Mouse (Mus musculus) liver, embryonic 12.5 days (tissue): ENCODE results near the gene Mphosph6. TPM values are rescaled to one million over a fixed set of nuclear protein-coding genes. Genes with fewer than 3 reads are reported as not detected.
A peak's percentile ranks its signal among the peaks of the same experiment; 100 is the strongest.

Experiments used
- ATAC-seq: fragments of 200-750 bp; cut with Nextera tagmentation; 2 replicates; pipeline ENCODE4 v1.8.0; 2017; ENCODE audit warnings: moderate number of reproducible peaks, mild to moderate bottlenecking, moderate library complexity
- H3K27ac ChIP-seq: fragments of 300-500 bp; sonication (generic); 2 replicates; pipeline ENCODE4 v1.5.1; 2016; ENCODE audit warnings: mild to moderate bottlenecking
- H3K27me3 ChIP-seq: fragments of 300-500 bp; sonication (generic); replicated peaks from 2 replicates; pipeline ENCODE4 v1.6.1; 2016; ENCODE audit warnings: mild to moderate bottlenecking, moderate library complexity
- H3K36me3 ChIP-seq: fragments of 300-500 bp; sonication (generic); 2 replicates; pipeline ENCODE4 v1.6.1; 2016; ENCODE audit warnings: mild to moderate bottlenecking, moderate library complexity
- H3K4me1 ChIP-seq: fragments of 300-500 bp; sonication (generic); 2 replicates; pipeline ENCODE4 v1.6.1; 2016
- H3K4me2 ChIP-seq: fragments of 300-500 bp; sonication (generic); 2 replicates; pipeline ENCODE4 v1.6.1; 2016; ENCODE audit warnings: mild to moderate bottlenecking, moderate library complexity
- H3K4me3 ChIP-seq: fragments of 300-500 bp; sonication (generic); 2 replicates; pipeline ENCODE4 v1.5.1; 2016; ENCODE audit warnings: mild to moderate bottlenecking, moderate library complexity
- H3K9ac ChIP-seq: fragments of 300-500 bp; sonication (generic); 2 replicates; pipeline ENCODE4 v1.6.1; 2016; ENCODE audit warnings: mild to moderate bottlenecking, moderate library complexity
- H3K9me3 ChIP-seq: fragments of 300-500 bp; sonication (generic); replicated peaks from 2 replicates; pipeline ENCODE4 v1.6.1; 2016; ENCODE audit warnings: mild to moderate bottlenecking, moderate library complexity
- WGBS: fragments of 180-500 bp; shearing (Covaris S2); methylation state at CpG from one replicate; pipeline ENCODE4 v1.1.7; 2016; ENCODE audit not compliant: insufficient replicate concordance; 5-methylcytosine and 5-hydroxymethylcytosine counted together
- polyA plus RNA-seq: library from polyadenylated mRNA; unstranded; fragments of >200 nt; fragmentation: Nextera tagmentation; extraction: Ambion mirVana; gene quantifications from 2 replicates; pipeline ENCODE4 v1.2.1, GENCODE M21; 2016

The Mphosph6 gene
- polyA plus RNA-seq = 48.8 and 50.0 TPM in 2 replicates

DNA sequence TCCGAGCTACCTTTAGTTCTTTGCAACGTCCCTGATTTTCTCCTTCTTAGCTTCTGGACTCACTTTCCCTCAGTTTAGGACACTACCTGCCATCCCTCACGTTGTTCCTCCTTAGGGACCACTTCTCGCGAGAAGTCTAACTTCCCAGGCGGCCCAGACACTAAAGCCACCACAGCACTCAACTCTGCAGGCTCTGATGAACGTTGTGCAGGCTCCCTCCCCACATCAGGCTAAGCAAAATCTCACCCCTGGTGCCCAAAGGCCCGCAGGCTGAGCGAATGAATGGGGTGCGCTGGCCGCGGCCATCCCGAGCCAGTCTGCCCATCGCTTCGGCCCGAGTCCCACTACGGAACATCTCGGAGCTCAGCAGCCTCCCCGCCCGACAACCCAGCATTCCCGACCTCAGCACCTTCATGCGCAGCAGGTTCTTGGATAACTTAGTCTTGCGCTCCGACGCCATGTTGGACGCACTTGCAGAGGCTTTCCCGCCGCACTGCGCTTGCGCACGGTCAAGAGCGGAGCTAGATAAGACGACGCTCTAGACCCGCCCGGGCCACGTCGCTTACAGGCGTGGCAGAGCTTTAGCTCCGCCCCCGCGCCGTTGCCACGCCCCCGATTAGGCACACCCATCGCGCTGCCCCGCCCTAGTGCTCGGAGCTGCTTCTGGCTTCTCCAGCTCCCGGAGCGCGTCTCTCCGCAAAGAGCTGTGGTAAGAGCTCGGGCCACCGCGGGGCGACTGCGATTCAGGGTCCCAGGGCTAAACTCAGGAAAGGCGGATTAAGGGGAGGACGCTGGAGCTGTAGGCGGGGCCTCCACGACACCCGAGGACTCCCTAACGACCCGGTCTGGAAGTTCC lies at the start of gene Mphosph6:
Gene Mphosph6 (minus strand): TSS at position 501 of the 856 bp plus-strand sequence.
- Histone ChIP-seq H3K36me3 (peaks cover 35% of the 10 kb centered on the region), H3K27me3 (peaks cover 11% of the 10 kb centered on the region; the same call in 1 of the 2 replicates), H3K4me3 (peak within 1 kb of the TSS; percentile 89), H3K4me1 (peaks cover 36% of the 10 kb centered on the region), H3K9me3 (no peaks in the 10 kb centered on the region), H3K9ac (peak within 1 kb of the TSS; percentile 91), H3K4me2 (peak within 1 kb of the TSS; percentile 89), H3K27ac (peak within 1 kb of the TSS; percentile 91)
- WGBS = under 1% methylated on average over 65 of the region's 65 CpGs
- peak; percentile 96 for ATAC-seq

DNA sequence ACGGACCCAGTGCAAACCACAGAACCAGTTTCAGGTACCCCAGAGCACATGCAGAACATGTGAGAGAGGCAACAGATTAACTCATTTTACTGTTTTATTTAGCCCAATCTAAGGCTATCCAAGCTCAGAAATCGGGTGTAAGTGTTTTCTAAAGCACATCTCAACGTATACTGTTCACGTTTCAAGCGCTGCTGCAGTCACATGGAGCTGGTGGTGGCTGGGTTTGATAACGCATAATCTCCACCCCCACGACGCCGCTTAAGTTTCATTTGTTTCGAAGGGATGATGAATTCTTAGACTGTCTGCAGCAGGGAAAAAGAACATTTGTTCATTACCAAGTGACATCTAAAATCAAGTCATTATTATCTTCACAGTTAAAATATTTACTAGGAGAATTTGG lies 48.7 kb upstream of the Mphosph6 start:
- Histone ChIP-seq H3K9ac (no peak overlapping the region), H3K4me3 (no peak overlapping the region; the same call in 1 of the 2 replicates), H3K36me3 (no peaks in the 10 kb centered on the region), H3K27me3 (no peaks in the 10 kb centered on the region), H3K27ac (no peak overlapping the region), H3K4me2 (peak overlapping the region; percentile 46), H3K4me1 (peaks cover 52% of the 10 kb centered on the region), H3K9me3 (no peaks in the 10 kb centered on the region)
- WGBS = 42% methylated on average over 10 of the region's 10 CpGs
- ATAC-seq = peak; percentile 67

DNA sequence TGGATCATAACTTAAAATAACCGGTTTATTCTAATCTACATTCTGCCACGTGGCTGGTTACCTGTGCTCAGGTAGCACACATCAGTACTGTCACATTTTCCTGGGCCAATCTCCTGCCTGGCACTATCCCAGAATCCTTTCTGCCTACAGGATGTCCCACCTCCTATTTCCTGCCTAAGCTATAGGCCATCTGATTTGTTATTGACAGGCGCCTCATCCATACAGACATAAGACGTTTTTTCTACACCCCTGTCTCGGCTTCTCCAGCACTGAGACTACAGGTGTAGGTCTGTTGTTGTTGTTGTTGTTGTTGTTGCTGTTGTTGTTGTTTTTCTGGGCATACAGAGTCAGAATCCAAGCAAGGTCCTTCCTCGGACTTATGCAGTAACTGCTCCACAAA lies 46.1 kb upstream of the Mphosph6 start:
- Histone ChIP-seq H3K27ac (no peak overlapping the region), H3K9me3 (peaks cover 3% of the 10 kb centered on the region; the same call in 1 of the 2 replicates), H3K4me1 (peaks cover 26% of the 10 kb centered on the region), H3K27me3 (no peaks in the 10 kb centered on the region), H3K4me3 (no peak overlapping the region), H3K36me3 (no peaks in the 10 kb centered on the region), H3K9ac (no peak overlapping the region), H3K4me2 (no peak overlapping the region)
- WGBS = 72% methylated on average over 6 of the region's 6 CpGs
- ATAC-seq = no peak

DNA sequence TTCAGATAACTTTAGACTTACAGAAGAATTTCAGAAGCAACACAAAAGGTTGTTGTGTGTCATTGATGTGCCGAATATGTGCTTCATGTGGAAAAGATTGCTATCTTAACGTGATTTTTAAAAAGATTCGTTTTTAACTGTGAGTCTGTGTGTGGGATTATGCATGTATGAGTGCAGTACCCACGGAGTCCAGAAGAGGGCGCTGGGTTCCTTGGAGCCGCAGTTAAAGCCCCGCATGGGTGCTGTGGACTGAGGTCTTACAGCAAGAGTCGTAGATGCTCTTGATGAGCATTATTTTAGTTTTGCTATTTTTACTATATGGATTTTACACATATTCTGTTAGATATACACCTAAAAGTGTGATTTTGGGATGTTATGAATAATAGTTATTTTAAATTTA lies 42.0 kb upstream of the Mphosph6 start:
- WGBS = 68% methylated on average over 8 of the region's 8 CpGs
- no peak for ATAC-seq
- Histone ChIP-seq H3K4me2 (no peak overlapping the region), H3K9me3 (peaks cover 3% of the 10 kb centered on the region; the same call in 1 of the 2 replicates), H3K9ac (no peak overlapping the region), H3K27ac (no peak overlapping the region), H3K4me3 (no peak overlapping the region), H3K4me1 (no peaks in the 10 kb centered on the region), H3K36me3 (no peaks in the 10 kb centered on the region), H3K27me3 (no peaks in the 10 kb centered on the region)

DNA sequence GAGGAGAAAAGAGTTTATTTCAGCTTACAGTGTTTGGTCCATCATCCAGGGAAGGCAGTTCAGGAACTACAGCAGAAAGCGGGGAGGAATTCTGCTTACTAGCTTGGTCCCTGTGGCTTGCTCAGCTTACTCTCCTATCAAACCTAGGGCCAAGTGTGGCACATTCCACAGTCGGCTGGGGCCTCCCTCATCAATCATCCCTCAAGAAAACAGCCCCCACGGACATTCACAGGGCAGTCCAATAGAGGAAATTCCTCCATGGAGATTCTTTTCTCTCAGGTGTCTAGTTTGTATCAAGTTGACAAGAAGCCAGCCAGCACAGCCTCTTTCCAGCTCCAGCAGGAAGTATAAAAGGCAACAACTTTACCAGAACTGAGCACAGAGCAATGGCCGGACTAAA lies 11.8 kb upstream of the Mphosph6 start:
- 38% methylated on average over 4 of the region's 4 CpGs for WGBS
- no peak overlapping the region for H3K9ac ChIP-seq
- no peaks in the 10 kb centered on the region for H3K9me3 ChIP-seq
- H3K4me1 ChIP-seq = 0 out of 2 replicates have a peak, but pooled peaks cover under 1% of the 10 kb centered on the region
- ATAC-seq = no peak
- H3K4me2 ChIP-seq = no peak overlapping the region
- H3K4me3 ChIP-seq = no peak overlapping the region
- peaks cover 2% of the 10 kb centered on the region; the same call in 1 of the 2 replicates for H3K27me3 ChIP-seq
- no peak overlapping the region for H3K27ac ChIP-seq
- no peaks in the 10 kb centered on the region for H3K36me3 ChIP-seq

DNA sequence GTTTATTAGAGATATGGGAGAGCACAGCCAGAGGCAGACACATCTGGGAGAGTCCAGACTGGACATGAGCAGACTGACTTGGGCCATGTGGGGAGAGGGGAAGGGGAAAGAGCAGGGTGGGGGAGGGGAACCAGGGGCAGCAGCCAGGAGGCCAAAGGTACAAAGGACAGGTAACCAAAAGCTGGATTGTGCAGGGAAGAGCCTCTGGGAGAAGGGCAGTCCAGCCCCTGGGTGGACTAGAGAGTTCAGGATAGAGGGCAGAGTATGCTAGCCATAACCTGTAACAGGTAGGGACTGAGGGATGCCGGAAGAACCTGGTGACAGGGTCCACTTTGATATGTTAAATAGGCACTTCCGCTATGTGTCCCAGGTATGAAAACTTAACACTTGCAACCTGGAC lies 8.9 kb upstream of the Mphosph6 start:
- Histone ChIP-seq H3K27me3 (peaks cover 7% of the 10 kb centered on the region), H3K36me3 (no peaks in the 10 kb centered on the region), H3K9ac (no peak overlapping the region), H3K4me3 (no peak overlapping the region), H3K4me2 (no peak overlapping the region), H3K9me3 (no peaks in the 10 kb centered on the region), H3K27ac (no peak overlapping the region), H3K4me1 (0 out of 2 replicates have a peak, but pooled peaks cover 4% of the 10 kb centered on the region)
- no peak for ATAC-seq
- WGBS = 73% methylated on average over 2 of the region's 2 CpGs

DNA sequence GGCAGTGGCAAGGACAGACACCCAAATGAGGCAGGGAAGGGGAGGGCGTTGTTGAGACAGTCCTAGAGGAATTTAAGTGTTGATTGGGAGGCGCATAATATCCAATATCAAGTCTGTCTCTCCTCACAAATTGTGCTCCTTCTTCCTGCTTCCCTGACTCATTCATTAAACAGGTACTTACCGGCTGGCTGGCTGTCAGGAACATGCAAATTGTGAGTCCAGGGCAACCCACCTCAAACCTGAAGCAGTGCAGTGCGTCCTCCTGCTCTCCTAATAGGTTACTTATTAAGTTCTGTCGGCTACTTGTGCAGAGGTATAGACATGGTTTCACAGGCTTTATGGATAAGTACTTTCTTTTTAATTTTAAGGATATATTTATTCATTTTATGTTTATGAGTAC lies 3.7 kb upstream of the Mphosph6 start:
- Histone ChIP-seq H3K36me3 (0 out of 2 replicates have a peak, but pooled peaks cover under 1% of the 10 kb centered on the region), H3K4me2 (no peak overlapping the region), H3K27ac (no peak overlapping the region), H3K4me1 (peaks cover 22% of the 10 kb centered on the region), H3K4me3 (no peak overlapping the region), H3K9ac (no peak overlapping the region), H3K9me3 (no peaks in the 10 kb centered on the region), H3K27me3 (peaks cover 13% of the 10 kb centered on the region; the same call in 1 of the 2 replicates)
- 62% methylated on average over 5 of the region's 5 CpGs for WGBS
- ATAC-seq = no peak

DNA sequence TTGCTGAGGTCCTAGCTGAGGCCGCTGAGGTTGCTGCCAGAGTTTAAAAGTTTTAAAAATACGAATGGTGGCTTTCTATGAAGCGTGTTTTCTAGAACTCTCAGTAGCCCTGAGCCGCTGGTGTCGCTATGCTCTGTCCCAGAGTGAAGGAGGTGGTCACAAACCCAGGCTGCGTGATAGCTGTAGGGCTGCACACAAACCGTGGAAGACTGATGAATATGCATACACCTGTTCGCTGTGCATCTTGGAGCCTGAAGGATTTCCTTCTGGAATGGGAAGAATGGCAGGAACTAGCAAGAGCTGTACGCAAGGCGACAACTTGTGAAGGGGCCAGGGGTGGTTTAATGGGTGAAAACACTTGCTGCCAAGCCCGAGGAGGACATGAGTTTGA lies 551 bp upstream of the Mphosph6 start:
- Histone ChIP-seq H3K9ac (peak overlapping the region; percentile 91), H3K4me1 (peaks cover 36% of the 10 kb centered on the region), H3K4me2 (peak overlapping the region; percentile 89), H3K4me3 (peak overlapping the region; percentile 89), H3K27ac (peak overlapping the region; percentile 83), H3K36me3 (peaks cover 29% of the 10 kb centered on the region), H3K27me3 (peaks cover 13% of the 10 kb centered on the region; the same call in 1 of the 2 replicates), H3K9me3 (no peaks in the 10 kb centered on the region)
- 5% methylated on average over 11 of the region's 11 CpGs for WGBS
- ATAC-seq = peak; percentile 48

DNA sequence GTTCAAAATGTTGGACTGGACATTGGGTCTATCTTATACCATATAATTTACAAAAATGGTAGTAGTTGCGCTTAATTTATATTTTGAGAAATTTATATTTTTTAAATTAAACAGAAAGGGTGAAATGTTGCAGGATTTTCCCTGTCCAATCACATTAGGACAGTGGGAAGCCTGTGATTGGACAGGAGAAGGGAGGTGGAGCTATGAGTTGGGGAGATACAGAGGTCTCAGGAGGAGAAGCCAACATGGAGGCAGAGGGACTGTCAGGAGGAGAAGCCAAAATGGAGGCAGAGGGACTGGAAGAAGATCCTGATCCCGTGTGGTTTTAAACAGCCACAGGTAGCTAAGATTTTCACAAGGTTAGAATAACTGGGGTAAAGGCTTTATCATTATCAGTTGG lies 3.7 kb downstream of the Mphosph6 start:
- Histone ChIP-seq H3K27me3 (no peaks in the 10 kb centered on the region), H3K9ac (no peak overlapping the region), H3K9me3 (no peaks in the 10 kb centered on the region), H3K4me1 (peaks cover 36% of the 10 kb centered on the region), H3K4me3 (no peak overlapping the region), H3K36me3 (peaks cover 71% of the 10 kb centered on the region), H3K27ac (no peak overlapping the region), H3K4me2 (no peak overlapping the region)
- 89% methylated on average over 2 of the region's 2 CpGs for WGBS
- no peak for ATAC-seq

DNA sequence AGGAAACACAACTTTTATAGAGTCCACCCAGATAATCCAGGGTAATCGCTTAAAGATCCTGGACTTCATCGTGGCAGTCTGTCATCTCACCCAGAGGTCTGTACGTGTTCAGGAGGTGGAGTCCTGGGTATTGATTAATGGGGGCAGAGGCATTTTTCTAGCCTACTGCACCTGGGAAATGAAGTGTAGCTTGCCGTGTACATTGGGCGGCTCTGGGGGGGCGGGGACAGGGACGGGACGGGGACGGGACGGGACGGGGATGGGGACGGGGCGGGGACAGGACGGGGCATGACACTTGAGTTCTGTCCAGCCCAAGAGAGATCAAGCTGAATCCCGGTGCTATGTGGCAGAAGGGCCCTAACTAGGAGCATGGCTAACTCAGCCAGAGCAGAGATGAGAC lies 5.3 kb downstream of the Mphosph6 start:
- H3K27me3 ChIP-seq = no peaks in the 10 kb centered on the region
- H3K4me3 ChIP-seq = no peak overlapping the region
- 90% methylated on average over 15 of the region's 15 CpGs for WGBS
- H3K9ac ChIP-seq = no peak overlapping the region
- H3K4me2 ChIP-seq = no peak overlapping the region
- H3K9me3 ChIP-seq = no peaks in the 10 kb centered on the region
- peaks cover 27% of the 10 kb centered on the region for H3K4me1 ChIP-seq
- H3K27ac ChIP-seq = no peak overlapping the region
- peaks cover 87% of the 10 kb centered on the region for H3K36me3 ChIP-seq
- ATAC-seq = no peak

DNA sequence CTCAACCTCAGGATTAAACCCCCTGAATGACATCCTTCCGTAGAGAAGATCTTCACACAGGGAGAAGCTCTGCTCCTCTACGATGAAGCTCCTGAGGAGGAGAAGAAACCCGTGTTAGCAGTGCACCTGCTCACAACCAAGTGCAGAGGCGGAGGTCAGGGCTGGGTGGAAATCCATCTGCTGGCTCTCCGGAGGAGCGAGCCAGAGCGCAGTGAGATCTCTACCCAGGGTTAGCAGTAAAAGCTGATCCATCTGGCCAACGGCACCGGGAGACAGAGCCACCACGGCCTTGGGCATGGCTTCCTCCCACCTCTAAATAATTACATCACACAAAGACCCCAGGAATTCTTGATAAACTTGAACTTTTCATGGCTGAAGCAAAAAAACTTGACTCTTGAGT lies 7.2 kb downstream of the Mphosph6 start:
- Histone ChIP-seq H3K36me3 (peaks cover 98% of the 10 kb centered on the region), H3K4me3 (no peak overlapping the region), H3K4me1 (peaks cover 11% of the 10 kb centered on the region), H3K27ac (no peak overlapping the region), H3K9ac (no peak overlapping the region), H3K27me3 (no peaks in the 10 kb centered on the region), H3K4me2 (no peak overlapping the region), H3K9me3 (no peaks in the 10 kb centered on the region)
- 95% methylated on average over 10 of the region's 10 CpGs for WGBS
- no peak for ATAC-seq

DNA sequence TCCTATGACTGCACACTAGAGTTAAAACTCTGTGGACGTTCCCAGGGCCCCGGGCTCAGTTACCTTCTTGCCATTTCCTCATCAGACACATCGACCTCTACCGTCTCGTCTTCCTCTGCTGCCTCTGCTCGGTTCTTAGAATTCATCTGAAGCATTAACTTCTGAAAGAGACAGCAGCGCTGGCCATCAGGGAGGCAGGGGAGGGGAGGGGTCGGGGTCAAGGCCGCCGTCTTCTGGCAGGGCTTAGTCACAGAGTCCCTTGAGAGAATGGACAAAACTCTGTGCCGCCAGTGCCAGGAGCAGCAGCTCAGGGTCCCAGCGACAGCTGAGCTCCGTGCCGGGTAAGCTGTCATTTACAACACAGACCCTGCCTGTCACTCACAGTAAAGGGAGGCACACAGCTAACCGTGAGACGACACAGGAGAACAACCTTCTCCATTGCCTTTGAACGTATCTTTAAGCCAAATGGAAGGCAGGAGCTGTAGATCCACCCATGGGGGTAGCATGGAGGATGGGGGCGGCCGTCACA lies 9.1 kb downstream of the Mphosph6 start:
- H3K4me3 ChIP-seq = no peak overlapping the region
- H3K9ac ChIP-seq = no peak overlapping the region
- H3K27me3 ChIP-seq = no peaks in the 10 kb centered on the region
- peaks cover 100% of the 10 kb centered on the region for H3K36me3 ChIP-seq
- 90% methylated on average over 19 of the region's 19 CpGs for WGBS
- no peak overlapping the region for H3K4me2 ChIP-seq
- no peaks in the 10 kb centered on the region for H3K4me1 ChIP-seq
- ATAC-seq = no peak
- H3K27ac ChIP-seq = no peak overlapping the region
- no peaks in the 10 kb centered on the region for H3K9me3 ChIP-seq
